Mouse (Mus musculus) neural tube, embryonic 14.5 days (tissue): ENCODE results near the gene Sash1. TPM values are rescaled to one million over a fixed set of nuclear protein-coding genes. Genes with fewer than 3 reads are reported as not detected.

Experiments used
- ATAC-seq: fragments of 200-750 bp; cut with Nextera tagmentation; 2 replicates; pipeline ENCODE4 v1.8.0; 2017; ENCODE audit warnings: low read depth, mild to moderate bottlenecking, moderate TSS enrichment, moderate library complexity
- H3K27ac ChIP-seq: fragments of 300-500 bp; sonication (generic); 2 replicates; pipeline ENCODE4 v1.5.1; 2014; ENCODE audit warnings: low read depth, mild to moderate bottlenecking, control low read depth, low read length, moderate library complexity, mixed read lengths
- H3K27me3 ChIP-seq: fragments of 300-500 bp; sonication (generic); 2 replicates; pipeline ENCODE4 v1.6.1; 2014; ENCODE audit warnings: low read length; ENCODE audit not compliant: control insufficient read depth, insufficient read depth
- H3K36me3 ChIP-seq: fragments of 300-500 bp; sonication (generic); 2 replicates; pipeline ENCODE4 v1.6.1; 2014; ENCODE audit warnings: low read length, mixed read lengths; ENCODE audit not compliant: control insufficient read depth, insufficient read depth
- H3K4me1 ChIP-seq: fragments of 300-500 bp; sonication (generic); 2 replicates; pipeline ENCODE4 v1.6.1; 2014; ENCODE audit warnings: low read length; ENCODE audit not compliant: control insufficient read depth, insufficient read depth
- H3K4me2 ChIP-seq: fragments of 300-500 bp; sonication (generic); 2 replicates; pipeline ENCODE4 v1.6.1; 2014; ENCODE audit warnings: mild to moderate bottlenecking, low read depth, low read length, control low read depth
- H3K4me3 ChIP-seq: fragments of 300-500 bp; sonication (generic); 2 replicates; pipeline ENCODE4 v1.5.1; 2014; ENCODE audit warnings: low read depth, low read length, control low read depth, mixed read lengths
- H3K9ac ChIP-seq: fragments of 300-500 bp; sonication (generic); replicated peaks from 2 replicates; pipeline ENCODE4 v1.6.1; 2014; ENCODE audit warnings: low read depth, mild to moderate bottlenecking, control low read depth, low read length, mixed read lengths
- H3K9me3 ChIP-seq: fragments of 300-500 bp; sonication (generic); 2 replicates; pipeline ENCODE4 v1.6.1; 2016; ENCODE audit warnings: low read length; ENCODE audit not compliant: control insufficient read depth
- WGBS: fragments of 180-500 bp; shearing (Covaris S2); extraction: QIAGEN DNeasy Blood & Tissue Kit; methylation state at CpG from one replicate; pipeline ENCODE4 v1.1.7; 2014; 5-methylcytosine and 5-hydroxymethylcytosine counted together
- polyA plus RNA-seq: library from polyadenylated mRNA; unstranded; fragments of >200 nt; fragmentation: Nextera tagmentation; extraction: Ambion mirVana; gene quantifications from 2 replicates; pipeline ENCODE4 v1.2.1, GENCODE M21; 2014

Sash1 gene
- polyA plus RNA-seq, 1 experiment from 2014 or later = 5.1 TPM

- H3K9ac ChIP-seq = no peak overlapping the region
- no peaks in the 10 kb centered on the region for H3K27me3 ChIP-seq
- H3K9me3 ChIP-seq = no peaks in the 10 kb centered on the region
- H3K27ac ChIP-seq = no peak overlapping the region
- H3K4me3 ChIP-seq = no peak overlapping the region
- H3K36me3 ChIP-seq = no peaks in the 10 kb centered on the region
- no peaks in the 10 kb centered on the region for H3K4me1 ChIP-seq
- 95% methylated on average over 3 of the region's 3 CpGs for WGBS
- H3K4me2 ChIP-seq = no peak overlapping the region
- ATAC-seq = no peak
These were observed 13.1 kb downstream of the Sash1 start for GRCm38 (mm10) chr10:8872788-8873187.

GRCm38 (mm10) chr10:8871935-8872334 is 13.9 kb downstream of the Sash1 start:
- H3K27ac ChIP-seq = no peak overlapping the region
- ATAC-seq = no peak
- no peak overlapping the region for H3K9ac ChIP-seq
- no peaks in the 10 kb centered on the region for H3K36me3 ChIP-seq
- no peaks in the 10 kb centered on the region for H3K9me3 ChIP-seq
- 94% methylated on average over 1 of the region's 1 CpGs for WGBS
- no peaks in the 10 kb centered on the region for H3K4me1 ChIP-seq
- H3K27me3 ChIP-seq = no peaks in the 10 kb centered on the region
- no peak overlapping the region for H3K4me3 ChIP-seq
- H3K4me2 ChIP-seq = no peak overlapping the region

GRCm38 (mm10) chr10:8870368-8870767 is 15.5 kb downstream of the Sash1 start:
- Histone ChIP-seq H3K4me3 (no peak overlapping the region), H3K9me3 (no peaks in the 10 kb centered on the region), H3K27me3 (no peaks in the 10 kb centered on the region), H3K27ac (no peak overlapping the region), H3K9ac (no peak overlapping the region), H3K4me2 (no peak overlapping the region), H3K4me1 (no peaks in the 10 kb centered on the region), H3K36me3 (no peaks in the 10 kb centered on the region)
- WGBS = 90% methylated on average over 3 of the region's 3 CpGs
- ATAC-seq = no peak

GRCm38 (mm10) chr10:8866062-8866642 is 19.7 kb downstream of the Sash1 start:
- no peaks in the 10 kb centered on the region for H3K9me3 ChIP-seq
- H3K27ac ChIP-seq = no peak overlapping the region
- ATAC-seq = no peak; the same call in 1 of the 2 replicates
- no peaks in the 10 kb centered on the region for H3K36me3 ChIP-seq
- no peaks in the 10 kb centered on the region for H3K4me1 ChIP-seq
- no peak overlapping the region for H3K9ac ChIP-seq
- H3K27me3 ChIP-seq = no peaks in the 10 kb centered on the region
- WGBS = 81% methylated on average over 4 of the region's 4 CpGs
- H3K4me3 ChIP-seq = no peak overlapping the region
- no peak overlapping the region for H3K4me2 ChIP-seq

GRCm38 (mm10) chr10:8860655-8861054 is 25.2 kb downstream of the Sash1 start:
- H3K27ac ChIP-seq = no peak overlapping the region
- WGBS = 83% methylated on average over 9 of the region's 9 CpGs
- H3K9me3 ChIP-seq = no peaks in the 10 kb centered on the region

GRCm38 (mm10) chr10:8858718-8859117 is 27.2 kb downstream of the Sash1 start:
- WGBS = 90% methylated on average over 7 of the region's 7 CpGs
- Histone ChIP-seq H3K4me2 (no peak overlapping the region), H3K9ac (no peak overlapping the region), H3K9me3 (no peaks in the 10 kb centered on the region), H3K36me3 (no peaks in the 10 kb centered on the region), H3K27me3 (no peaks in the 10 kb centered on the region), H3K4me3 (no peak overlapping the region), H3K27ac (no peak overlapping the region), H3K4me1 (no peaks in the 10 kb centered on the region)
- ATAC-seq = no peak

More at GRCm38 (mm10) chr10:8860655-8861054, 25.2 kb downstream of the Sash1 start:
- no peaks in the 10 kb centered on the region for H3K36me3 ChIP-seq
- H3K4me2 ChIP-seq = no peak overlapping the region
- no peak for ATAC-seq
- H3K4me1 ChIP-seq = no peaks in the 10 kb centered on the region
- no peak overlapping the region for H3K9ac ChIP-seq
- no peak overlapping the region for H3K4me3 ChIP-seq
- no peaks in the 10 kb centered on the region for H3K27me3 ChIP-seq

- Histone ChIP-seq H3K4me1 (no peaks in the 10 kb centered on the region), H3K27ac (no peak overlapping the region), H3K9ac (no peak overlapping the region), H3K4me2 (no peak overlapping the region), H3K27me3 (no peaks in the 10 kb centered on the region), H3K36me3 (no peaks in the 10 kb centered on the region), H3K9me3 (no peaks in the 10 kb centered on the region), H3K4me3 (no peak overlapping the region)
- no peak for ATAC-seq
- 88% methylated on average over 2 of the region's 2 CpGs for WGBS
These were observed 28.9 kb downstream of the Sash1 start for GRCm38 (mm10) chr10:8856942-8857341.

GRCm38 (mm10) chr10:8853326-8853725 is 32.5 kb downstream of the Sash1 start:
- Histone ChIP-seq H3K4me3 (no peak overlapping the region), H3K36me3 (no peaks in the 10 kb centered on the region), H3K27me3 (no peaks in the 10 kb centered on the region), H3K9me3 (no peaks in the 10 kb centered on the region), H3K9ac (no peak overlapping the region), H3K4me2 (no peak overlapping the region), H3K27ac (no peak overlapping the region), H3K4me1 (no peaks in the 10 kb centered on the region)
- 65% methylated on average over 7 of the region's 7 CpGs for WGBS
- ATAC-seq = no peak

- H3K9me3 ChIP-seq = no peaks in the 10 kb centered on the region
- H3K4me2 ChIP-seq = no peak overlapping the region
- H3K27me3 ChIP-seq = no peaks in the 10 kb centered on the region
- WGBS = 85% methylated on average over 10 of the region's 10 CpGs
- no peak overlapping the region for H3K9ac ChIP-seq
- H3K4me3 ChIP-seq = no peak overlapping the region
- H3K4me1 ChIP-seq = no peaks in the 10 kb centered on the region; the same call in 1 of the 2 replicates
- ATAC-seq = no peak
- H3K36me3 ChIP-seq = no peaks in the 10 kb centered on the region
- H3K27ac ChIP-seq = no peak overlapping the region
These were observed 34.2 kb downstream of the Sash1 start for GRCm38 (mm10) chr10:8851625-8852024.
